Mouse (Mus musculus) C2C12 (cell line): ENCODE data around the gene Prn.

Experiments used
- CTCF ChIP-seq: IDR thresholded peaks from one replicate; pipeline ENCODE4 v1.5.1; 2011; ENCODE audit not compliant: control insufficient read depth, insufficient read depth, insufficient read length
- MYOG ChIP-seq: IDR thresholded peaks from one replicate; pipeline ENCODE4 v1.6.1; 2011; ENCODE audit not compliant: control insufficient read depth, insufficient read length; ENCODE audit errors: extremely low read depth

GRCm38 (mm10) chr2:131982546-131983196 is 72.9 kb downstream of the Prn start:
- TF ChIP-seq CTCF (peak; percentile 89), MYOG (no peak)
